Mouse (Mus musculus) myocyte (in vitro differentiated cells): Measurements from ENCODE around the gene Ndufa8.

ENCODE experiments used
- E2F4 ChIP-seq: IDR thresholded peaks from one replicate; pipeline ENCODE4 v1.6.1; 2011; ENCODE audit warnings: mild to moderate bottlenecking, control low read depth, moderate library complexity; ENCODE audit not compliant: insufficient read depth
- POLR2A ChIP-seq: IDR thresholded peaks from one replicate; pipeline ENCODE4 v1.6.1; 2011; ENCODE audit warnings: low read depth, mild to moderate bottlenecking, control low read depth, moderate library complexity; ENCODE audit not compliant: insufficient read length
- POLR2AphosphoS2 ChIP-seq: IDR thresholded peaks from one replicate; pipeline ENCODE4 v1.6.1; 2011; ENCODE audit warnings: low read depth, control low read depth; ENCODE audit not compliant: insufficient read length

GRCm38 (mm10) chr2:36009386-36009785, 39.8 kb downstream of the Ndufa8 start:
- TF ChIP-seq POLR2A (no peak), E2F4 (no peak), POLR2AphosphoS2 (no peak)
